Comparison of ENCODE assay signal across 9 mouse cellular contexts in the genomic region with DNA sequence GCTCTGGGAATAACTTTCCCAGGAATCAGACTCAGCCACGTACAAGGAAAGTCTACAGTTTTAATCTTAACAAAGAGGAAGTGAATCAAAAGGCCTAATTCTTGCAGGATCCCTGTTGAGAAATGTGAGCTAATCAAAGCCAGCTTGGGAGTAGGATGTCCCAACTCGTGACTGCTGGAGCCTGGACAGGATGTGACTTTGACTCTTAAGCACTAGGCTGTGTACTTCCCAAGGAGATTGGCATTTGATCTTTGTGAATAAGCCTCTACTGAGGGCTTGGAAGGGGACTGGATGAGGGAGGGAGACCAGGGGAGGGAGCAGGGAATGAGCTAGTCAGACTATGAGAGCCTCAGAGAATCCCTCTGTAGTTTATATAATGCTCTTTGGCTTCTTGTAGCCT. TPM values are rescaled to one million over a fixed set of nuclear protein-coding genes. Genes with fewer than 3 reads are reported as not detected.
A peak's percentile ranks its signal among the peaks of the same experiment; 100 is the strongest.
DNase-seq lines count a peak whose midpoint lies in the region; ATAC-seq and TF ChIP-seq lines count a peak whose summit lies in the region.
"Had no signal": no experiment of that assay in that cellular context is flagged by ENCODE, and none has a peak within 500 bp of the region (broad histone marks: within the 10 kb centered on the region; RNA-seq: fewer than 3 reads in every experiment).

No protein-coding gene starts in this region.

- peaks cover 21% of the 10 kb centered on the region for H3K4me1 ChIP-seq in embryonic facial prominence, embryonic 14.5 days (ENCODE audit: control insufficient read depth, insufficient read depth, low read length)
- peaks cover 19% of the 10 kb centered on the region for H3K4me1 ChIP-seq in kidney, adult 2 months (ENCODE audit: control insufficient read depth, insufficient read depth, low read length)
- peaks cover 16% of the 10 kb centered on the region for H3K4me1 ChIP-seq in midbrain, embryonic 10.5 days

- no peaks in the 10 kb centered on the region for H3K36me3 ChIP-seq in embryonic facial prominence, embryonic 14.5 days (ENCODE audit: control insufficient read depth, insufficient read depth, low read length)
- H3K36me3 ChIP-seq in kidney, adult 2 months (ENCODE audit: control insufficient read depth, insufficient read depth, low read length), result no peaks in the 10 kb centered on the region; the same call in 1 of the 2 replicates
- H3K36me3 ChIP-seq in midbrain, embryonic 10.5 days, result peaks cover 3% of the 10 kb centered on the region
- H3K36me3 ChIP-seq: midbrain, embryonic 13.5 days had no signal

- no peak overlapping the region for H3K4me3 ChIP-seq in embryonic facial prominence, embryonic 14.5 days (ENCODE audit: low read depth, low read length)
- no peak overlapping the region for H3K4me3 ChIP-seq in kidney, adult 2 months (ENCODE audit: insufficient read depth, low read depth, low read length)
- H3K4me3 ChIP-seq in midbrain, embryonic 10.5 days, result no peak overlapping the region
- H3K4me3 ChIP-seq: midbrain, embryonic 13.5 days had no signal

- no peak for TF ChIP-seq POLR2A in kidney, adult 2 months (IDR thresholded peaks at IDR 0.05; ENCODE audit: low read depth, low read length)

- peak; percentile 37; the same call in 1 of the 2 replicates for ATAC-seq in embryonic facial prominence, embryonic 14.5 days (ENCODE audit: low read depth)
- ATAC-seq: midbrain, embryonic 13.5 days had no signal

- no peak for TF ChIP-seq CTCF in kidney, adult 2 months (conservative IDR thresholded peaks at IDR 0.05; ENCODE audit: insufficient read depth, insufficient read length, low read depth, low read length)

- no peak overlapping the region for H3K9ac ChIP-seq in embryonic facial prominence, embryonic 14.5 days (ENCODE audit: low read depth, low read length)
- H3K9ac ChIP-seq: midbrain, embryonic 13.5 days had no signal

- H3K4me2 ChIP-seq in embryonic facial prominence, embryonic 14.5 days (ENCODE audit: low read depth, low read length), result no peak overlapping the region
- H3K4me2 ChIP-seq: midbrain, embryonic 13.5 days had no signal

- DNase-seq in adrenal gland, postnatal 14 days, result peak; percentile 48
- DNase-seq in adrenal gland, postnatal 4 days (ENCODE audit: low spot score in 2 of 2), result no peak
- DNase-seq in 3T3-L1 (ENCODE audit: low read depth, low spot score), result peak; percentile 81
- peak; percentile 44 for DNase-seq in embryonic facial prominence, embryonic 14.5 days (ENCODE audit: low spot score)
- peak; percentile 78 for DNase-seq in kidney, adult 2 months
- no peak for DNase-seq in thymus, postnatal 4 days
- DNase-seq in thymus, adult 18-20 months, result no peak
- no peak for DNase-seq in midbrain, embryonic 10.5 days (ENCODE audit: low spot score)

- peak overlapping the region; percentile 10; the same call in 1 of the 2 replicates for H3K27ac ChIP-seq in embryonic facial prominence, embryonic 14.5 days (replicated peaks; ENCODE audit: low read depth, low read length)
- peak overlapping the region; percentile 53; the same call in 1 of the 2 replicates for H3K27ac ChIP-seq in kidney, adult 2 months (ENCODE audit: insufficient read depth, low read depth, low read length)
- H3K27ac ChIP-seq in midbrain, embryonic 10.5 days (replicated peaks), result no peak overlapping the region
- H3K27ac ChIP-seq: midbrain, embryonic 13.5 days had no signal

- H3K27me3 ChIP-seq in embryonic facial prominence, embryonic 14.5 days (replicated peaks; ENCODE audit: control insufficient read depth, insufficient read depth, low read length), result no peaks in the 10 kb centered on the region
- no peaks in the 10 kb centered on the region for H3K27me3 ChIP-seq in kidney, adult 2 months (replicated peaks; ENCODE audit: control insufficient read depth, insufficient read depth, low read length)
- H3K27me3 ChIP-seq in midbrain, embryonic 10.5 days (ENCODE audit: low read depth, poor library complexity, severe bottlenecking), result no peaks in the 10 kb centered on the region
- H3K27me3 ChIP-seq: midbrain, embryonic 13.5 days had no signal

- H3K9me3 ChIP-seq in embryonic facial prominence, embryonic 14.5 days (ENCODE audit: control insufficient read depth, low read length), result no peaks in the 10 kb centered on the region
- no peaks in the 10 kb centered on the region for H3K9me3 ChIP-seq in midbrain, embryonic 10.5 days (replicated peaks)
- H3K9me3 ChIP-seq: midbrain, embryonic 13.5 days had no signal

- 8% methylated on average over 2 of the region's 2 CpGs for WGBS in embryonic facial prominence, embryonic 14.5 days
- WGBS in kidney, adult 2 months, result 12% methylated on average over 2 of the region's 2 CpGs
- WGBS in midbrain, embryonic 10.5 days, result 29% methylated on average over 2 of the region's 2 CpGs

RNA-seq across cellular contexts. Expression of a gene that starts 50.0 kb away (rescaled TPM):
- 9.0 and 9.4 TPM in 2 replicates for total RNA-seq in adrenal gland, postnatal 14 days (2021)
- total RNA-seq in adrenal gland, postnatal 4 days (2021), result 10 to 100 TPM; 10.1 to 10.2 TPM
- 0.19 and 0.42 TPM in 2 replicates for polyA plus RNA-seq in embryonic facial prominence, embryonic 14.5 days (2014; fragmentation: Nextera tagmentation; extraction: Ambion mirVana)
- 17.8 and 19.8 TPM in 2 replicates for polyA plus RNA-seq in kidney, adult 2 months (2012; rRNA removed)
- 0.07 and 0.10 TPM in 2 replicates for polyA plus RNA-seq in midbrain, embryonic 10.5 days (2016; fragmentation: Nextera tagmentation; extraction: Ambion mirVana)
- polyA plus RNA-seq: midbrain, embryonic 13.5 days had no signal

Comparison
In these comparisons a context has a peak if more than half of its experiments do, and no peak if none do; other contexts are left out.
1. DNase-seq: peak in adrenal gland, postnatal 14 days (single experiment), 3T3-L1 (single experiment), embryonic facial prominence, embryonic 14.5 days (single experiment) and kidney, adult 2 months (single experiment); none in adrenal gland, postnatal 4 days (0 of 2), thymus, postnatal 4 days (single experiment), thymus, adult 18-20 months (0 of 2) and midbrain, embryonic 10.5 days (single experiment).
2. RNA of a gene that starts 50.0 kb away (polyA plus RNA-seq): 17.8 to 19.8 TPM in kidney, adult 2 months; 0.19 to 0.42 TPM in embryonic facial prominence, embryonic 14.5 days and 0.07 to 0.10 TPM in midbrain, embryonic 10.5 days; every median in the first group is over 10 times any median in the second.